Mouse (Mus musculus) embryonic facial prominence, embryonic 15.5 days (tissue): ENCODE measurements around the gene Zfp488. TPM values are rescaled to one million over a fixed set of nuclear protein-coding genes. Genes with fewer than 3 reads are reported as not detected.
A peak's percentile ranks its signal among the peaks of the same experiment; 100 is the strongest.

Experiments
- ATAC-seq: fragments of 200-750 bp; cut with Nextera tagmentation; 2 replicates; pipeline ENCODE4 v1.8.0; 2017; ENCODE audit warnings: low read depth, moderate TSS enrichment; ENCODE audit not compliant: insufficient number of reproducible peaks, low FRiP score, low TSS enrichment
- H3K27ac ChIP-seq: fragments of 300-500 bp; sonication (generic); replicated peaks from 2 replicates; pipeline ENCODE4 v1.5.1; 2015; ENCODE audit warnings: mild to moderate bottlenecking, inconsistent platforms
- H3K27me3 ChIP-seq: fragments of 300-500 bp; sonication (generic); 2 replicates; pipeline ENCODE4 v1.6.1; 2015; ENCODE audit warnings: inconsistent platforms
- H3K36me3 ChIP-seq: fragments of 300-500 bp; sonication (generic); 2 replicates; pipeline ENCODE4 v1.6.1; 2015; ENCODE audit warnings: mild to moderate bottlenecking, inconsistent platforms
- H3K4me1 ChIP-seq: fragments of 300-500 bp; sonication (generic); 2 replicates; pipeline ENCODE4 v1.6.1; 2015; ENCODE audit warnings: inconsistent platforms
- H3K4me2 ChIP-seq: fragments of 300-500 bp; sonication (generic); replicated peaks from 2 replicates; pipeline ENCODE4 v1.6.1; 2015; ENCODE audit warnings: mild to moderate bottlenecking, inconsistent platforms
- H3K4me3 ChIP-seq: fragments of 300-500 bp; sonication (generic); replicated peaks from 2 replicates; pipeline ENCODE4 v1.5.1; 2015; ENCODE audit warnings: mild to moderate bottlenecking, inconsistent platforms
- H3K9ac ChIP-seq: fragments of 300-500 bp; sonication (generic); 2 replicates; pipeline ENCODE4 v1.6.1; 2015; ENCODE audit warnings: inconsistent platforms
- H3K9me3 ChIP-seq: fragments of 300-500 bp; sonication (generic); replicated peaks from 2 replicates; pipeline ENCODE4 v1.6.1; 2016; ENCODE audit warnings: inconsistent platforms
- WGBS: fragments of 180-500 bp; shearing (Covaris S2); methylation state at CpG from one replicate; pipeline ENCODE4 v1.1.7; 2015; 5-methylcytosine and 5-hydroxymethylcytosine counted together
- polyA plus RNA-seq: library from polyadenylated mRNA; unstranded; fragments of >200 nt; fragmentation: Nextera tagmentation; extraction: Ambion mirVana; gene quantifications from 2 replicates; pipeline ENCODE4 v1.2.1, GENCODE M21; 2015

Zfp488 gene
- polyA plus RNA-seq: 0.32 and 0.33 TPM in 2 replicates

DNA sequence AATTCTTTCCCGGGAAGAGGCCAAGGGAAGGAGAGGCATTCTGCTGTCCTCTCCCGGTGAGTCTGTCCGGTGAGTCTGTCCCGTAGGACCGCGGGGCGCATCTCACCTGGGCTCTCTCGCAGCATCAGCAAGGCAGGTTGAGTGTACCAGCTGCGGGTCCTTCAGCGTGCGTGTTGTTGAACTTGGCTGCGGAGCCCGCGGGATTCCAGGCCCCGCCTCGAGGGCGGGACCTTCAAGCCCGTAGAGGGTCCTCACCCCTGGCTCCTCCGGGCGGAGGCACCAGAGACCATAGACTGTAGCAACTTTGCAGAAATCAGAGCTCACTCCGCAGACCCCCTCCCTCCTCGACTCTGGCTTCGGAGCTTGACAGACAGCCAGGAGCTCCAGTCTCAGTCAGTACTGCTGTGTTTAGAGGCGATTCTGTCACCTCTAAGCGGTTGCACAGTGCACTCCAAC, at the start of gene Zfp488:
Gene Zfp488 (minus strand): TSS at position 161 of the 456 bp plus-strand sequence.
- no peaks in the 10 kb centered on the region for H3K36me3 ChIP-seq
- peaks cover 8% of the 10 kb centered on the region; the same call in 1 of the 2 replicates for H3K27me3 ChIP-seq
- H3K4me1 ChIP-seq: peaks cover 8% of the 10 kb centered on the region
- H3K4me2 ChIP-seq: peak within 1 kb of the TSS; percentile 75
- H3K9me3 ChIP-seq: no peaks in the 10 kb centered on the region
- ATAC-seq: peak; percentile 47
- H3K27ac ChIP-seq: no peak within 1 kb of the TSS
- peak within 1 kb of the TSS; percentile 45 for H3K4me3 ChIP-seq
- WGBS: 2% methylated on average over 25 of the region's 25 CpGs
- H3K9ac ChIP-seq: no peak within 1 kb of the TSS

DNA sequence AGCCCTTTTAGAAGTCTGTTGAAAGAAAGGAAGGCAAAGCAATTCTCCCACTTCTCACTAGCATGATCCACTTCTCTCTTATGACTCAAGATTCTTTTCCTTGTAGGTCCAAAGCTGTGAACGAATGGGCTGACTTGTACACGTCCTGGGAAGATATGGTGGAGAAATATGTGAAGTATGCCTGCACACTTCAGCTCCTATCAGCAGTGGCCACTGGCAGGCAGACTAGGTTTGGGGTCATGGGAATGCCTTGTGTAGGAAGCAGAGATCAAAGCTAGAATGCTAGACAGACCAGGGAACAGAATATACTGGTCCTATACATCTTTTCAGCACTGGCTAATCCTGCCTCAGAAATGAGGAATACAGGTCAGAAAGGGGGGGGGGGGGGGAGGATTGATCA, 48.1 kb upstream of the Zfp488 start:
- no peak for ATAC-seq
- Histone ChIP-seq H3K4me1 (no peaks in the 10 kb centered on the region), H3K27me3 (no peaks in the 10 kb centered on the region), H3K4me2 (no peak overlapping the region), H3K27ac (no peak overlapping the region), H3K4me3 (no peak overlapping the region), H3K9me3 (no peaks in the 10 kb centered on the region), H3K9ac (no peak overlapping the region), H3K36me3 (no peaks in the 10 kb centered on the region)
- WGBS: 65% methylated on average over 2 of the region's 2 CpGs

DNA sequence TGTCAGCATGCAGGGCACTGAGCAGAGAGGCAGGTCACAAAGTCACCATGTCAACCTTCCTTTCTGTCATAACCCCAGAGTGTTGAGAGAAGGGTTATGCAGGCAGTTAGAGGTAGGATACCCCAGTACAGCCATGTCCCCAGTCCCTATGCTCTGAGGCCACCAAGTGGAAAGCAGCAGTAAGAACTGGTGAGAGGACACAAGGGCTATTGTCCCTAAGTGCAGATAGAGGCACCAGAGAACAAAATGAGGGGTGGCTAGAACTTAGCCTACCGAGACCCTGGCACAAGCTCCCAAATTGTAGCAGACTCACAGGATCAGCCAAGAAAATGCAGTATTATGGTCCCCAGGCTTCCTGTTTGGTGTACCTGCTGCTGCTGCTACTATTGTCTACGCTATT, 38.4 kb upstream of the Zfp488 start:
- H3K9me3 ChIP-seq: no peaks in the 10 kb centered on the region
- no peaks in the 10 kb centered on the region for H3K27me3 ChIP-seq
- no peaks in the 10 kb centered on the region for H3K36me3 ChIP-seq
- H3K9ac ChIP-seq: no peak overlapping the region
- no peak for ATAC-seq
- 79% methylated on average over 2 of the region's 2 CpGs for WGBS
- H3K4me3 ChIP-seq: no peak overlapping the region
- H3K4me1 ChIP-seq: no peaks in the 10 kb centered on the region
- H3K4me2 ChIP-seq: no peak overlapping the region
- H3K27ac ChIP-seq: no peak overlapping the region

DNA sequence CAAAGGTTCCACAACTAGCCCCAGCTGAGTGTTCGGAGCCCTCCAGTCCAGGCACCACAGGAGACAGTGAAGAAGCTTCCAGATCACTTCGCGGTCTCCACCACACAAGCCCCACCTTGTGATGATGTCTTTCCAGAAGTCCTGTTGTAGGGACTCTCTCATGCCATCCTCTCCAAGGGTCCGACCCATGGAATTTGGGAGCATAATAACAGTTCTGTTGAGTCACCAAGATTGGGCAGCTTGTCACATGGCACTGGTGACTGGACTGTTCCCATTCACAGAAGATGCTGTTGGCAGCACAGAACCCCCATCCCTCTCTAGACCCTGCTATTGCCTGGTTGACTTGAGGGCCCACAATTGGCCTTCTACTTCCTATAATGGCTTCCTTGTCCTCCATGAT, 37.8 kb upstream of the Zfp488 start, which contains the start of gene Gm5460:
Gene Gm5460 (plus strand): TSS at position 378 of the 400 bp plus-strand sequence.
- no peaks in the 10 kb centered on the region for H3K4me1 ChIP-seq
- H3K27ac ChIP-seq: no peak within 1 kb of the TSS
- H3K9me3 ChIP-seq: no peaks in the 10 kb centered on the region
- H3K4me2 ChIP-seq: no peak within 1 kb of the TSS
- no peak within 1 kb of the TSS for H3K4me3 ChIP-seq
- H3K9ac ChIP-seq: no peak within 1 kb of the TSS
- ATAC-seq: no peak
- no peaks in the 10 kb centered on the region for H3K36me3 ChIP-seq
- WGBS: 90% methylated on average over 4 of the region's 4 CpGs
- H3K27me3 ChIP-seq: no peaks in the 10 kb centered on the region

DNA sequence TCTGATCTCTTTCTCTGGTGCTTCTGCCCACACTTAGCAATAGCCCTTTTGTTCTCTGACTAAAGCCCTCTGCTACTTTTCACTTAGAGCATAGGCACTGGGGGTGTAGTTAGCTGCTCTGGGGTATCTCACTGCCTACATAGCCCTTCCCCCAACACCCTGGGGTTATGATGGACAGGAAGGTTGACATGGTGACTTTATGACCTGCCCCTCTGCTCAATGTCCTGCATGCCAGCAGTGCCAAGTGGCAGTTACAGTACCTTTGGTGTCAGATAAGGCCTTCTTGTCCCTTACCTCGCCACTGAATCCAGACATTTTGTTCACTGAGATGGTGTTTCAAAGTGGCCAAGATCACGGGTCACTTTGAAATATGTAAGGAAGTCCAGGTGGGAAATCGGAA, 36.5 kb upstream of the Zfp488 start, which contains the start of gene Gm30083:
Gene Gm30083 (minus strand): TSS at position 120 of the 400 bp plus-strand sequence.
- no peak for ATAC-seq
- Histone ChIP-seq H3K27ac (no peak within 1 kb of the TSS), H3K27me3 (no peaks in the 10 kb centered on the region), H3K9ac (no peak within 1 kb of the TSS), H3K9me3 (no peaks in the 10 kb centered on the region), H3K4me3 (no peak within 1 kb of the TSS), H3K4me2 (no peak within 1 kb of the TSS), H3K36me3 (no peaks in the 10 kb centered on the region), H3K4me1 (no peaks in the 10 kb centered on the region)
- 85% methylated on average over 3 of the region's 3 CpGs for WGBS

DNA sequence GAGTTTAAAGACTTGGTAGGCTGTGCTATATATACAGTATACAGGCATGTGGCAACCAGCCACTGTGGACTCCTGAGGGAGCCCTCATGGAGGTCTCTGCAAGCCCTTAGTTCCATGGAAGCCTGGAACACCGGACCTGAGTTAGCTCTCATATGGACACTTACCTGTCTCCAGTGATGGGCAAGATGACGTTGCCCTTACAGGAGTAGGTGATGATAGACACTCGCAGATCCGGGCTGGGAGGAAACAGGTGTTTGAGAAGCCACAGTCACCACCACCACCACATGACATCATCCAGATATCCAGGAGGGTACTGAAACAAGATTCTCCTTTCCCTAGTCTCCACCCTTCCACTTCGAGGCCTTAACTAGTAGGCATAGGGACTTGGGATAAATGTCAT, 23.8 kb upstream of the Zfp488 start:
- Histone ChIP-seq H3K4me2 (no peak overlapping the region), H3K36me3 (no peaks in the 10 kb centered on the region), H3K9me3 (no peaks in the 10 kb centered on the region), H3K4me3 (no peak overlapping the region), H3K27ac (no peak overlapping the region), H3K9ac (no peak overlapping the region), H3K4me1 (no peaks in the 10 kb centered on the region), H3K27me3 (no peaks in the 10 kb centered on the region)
- ATAC-seq: no peak
- 88% methylated on average over 5 of the region's 5 CpGs for WGBS

DNA sequence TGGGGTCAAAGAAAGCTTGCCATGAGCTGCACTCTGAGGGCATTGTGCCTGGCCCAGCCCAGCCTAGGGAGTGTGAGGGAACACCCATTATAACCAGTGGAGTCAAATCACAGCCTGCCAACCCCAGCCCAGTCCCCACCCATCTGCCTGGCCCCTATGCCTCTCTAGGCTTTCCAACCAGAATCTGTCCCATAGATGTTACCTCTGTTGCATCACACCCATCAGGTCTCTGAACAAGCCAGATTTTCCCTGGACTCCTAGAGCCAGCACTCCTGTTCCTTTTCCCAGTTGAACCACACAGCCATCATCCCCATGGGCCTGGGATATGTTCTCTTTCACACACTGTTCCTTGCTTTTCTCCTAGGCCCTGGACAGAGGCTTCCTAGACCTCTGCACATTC, 22.9 kb upstream of the Zfp488 start:
- H3K4me3 ChIP-seq: no peak overlapping the region
- H3K4me2 ChIP-seq: no peak overlapping the region
- no peak overlapping the region for H3K27ac ChIP-seq
- no peak for ATAC-seq
- H3K9me3 ChIP-seq: no peaks in the 10 kb centered on the region
- no peak overlapping the region for H3K9ac ChIP-seq
- no peaks in the 10 kb centered on the region for H3K27me3 ChIP-seq
- H3K4me1 ChIP-seq: no peaks in the 10 kb centered on the region
- H3K36me3 ChIP-seq: no peaks in the 10 kb centered on the region

DNA sequence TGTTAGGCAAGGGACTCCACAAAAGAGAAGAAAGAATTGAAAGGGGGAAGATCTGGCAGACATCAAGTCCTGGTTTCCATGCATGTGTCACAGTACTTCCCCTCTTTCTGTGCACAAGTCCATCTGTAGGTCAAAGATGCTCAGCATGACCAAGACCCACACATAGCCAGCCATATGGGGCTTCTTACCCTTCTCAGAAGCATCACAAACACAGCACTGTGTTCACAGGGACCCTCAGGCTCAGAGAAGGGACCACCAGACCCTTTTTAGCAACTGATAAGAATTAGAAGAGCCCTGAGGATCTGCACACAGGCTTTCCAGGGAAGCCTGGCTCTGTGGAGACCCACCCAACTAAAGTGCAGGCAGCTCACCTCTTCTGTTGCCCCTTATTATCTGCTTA, 21.5 kb upstream of the Zfp488 start:
- H3K4me2 ChIP-seq: no peak overlapping the region
- H3K4me1 ChIP-seq: no peaks in the 10 kb centered on the region
- ATAC-seq: no peak
- H3K9me3 ChIP-seq: no peaks in the 10 kb centered on the region
- no peaks in the 10 kb centered on the region for H3K36me3 ChIP-seq
- no peak overlapping the region for H3K27ac ChIP-seq
- H3K9ac ChIP-seq: no peak overlapping the region
- H3K4me3 ChIP-seq: no peak overlapping the region
- H3K27me3 ChIP-seq: no peaks in the 10 kb centered on the region

DNA sequence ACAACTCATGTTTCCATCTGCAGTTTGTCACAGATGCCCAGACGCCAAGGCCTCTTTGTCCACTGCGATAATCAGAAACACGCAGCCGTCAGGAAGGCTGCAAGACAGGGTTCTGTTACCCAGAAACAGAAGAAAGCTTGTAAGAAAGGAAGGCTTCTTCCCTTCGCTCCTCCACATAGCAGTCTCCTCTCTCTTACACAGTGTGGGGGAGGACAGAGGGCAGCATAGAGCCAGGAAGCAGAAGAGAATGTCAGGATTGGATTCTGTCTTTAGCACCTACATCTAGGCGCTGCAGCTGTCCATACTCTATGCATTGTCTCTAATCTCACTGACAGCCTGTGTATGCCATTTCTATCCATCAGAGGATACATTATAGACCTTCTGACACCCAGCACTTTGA, 18.9 kb upstream of the Zfp488 start:
- no peaks in the 10 kb centered on the region for H3K4me1 ChIP-seq
- no peaks in the 10 kb centered on the region for H3K36me3 ChIP-seq
- H3K4me3 ChIP-seq: no peak overlapping the region
- no peak overlapping the region for H3K4me2 ChIP-seq
- no peak for ATAC-seq
- H3K9me3 ChIP-seq: no peaks in the 10 kb centered on the region
- no peaks in the 10 kb centered on the region for H3K27me3 ChIP-seq
- no peak overlapping the region for H3K27ac ChIP-seq
- WGBS: 35% methylated on average over 6 of the region's 6 CpGs
- H3K9ac ChIP-seq: no peak overlapping the region

DNA sequence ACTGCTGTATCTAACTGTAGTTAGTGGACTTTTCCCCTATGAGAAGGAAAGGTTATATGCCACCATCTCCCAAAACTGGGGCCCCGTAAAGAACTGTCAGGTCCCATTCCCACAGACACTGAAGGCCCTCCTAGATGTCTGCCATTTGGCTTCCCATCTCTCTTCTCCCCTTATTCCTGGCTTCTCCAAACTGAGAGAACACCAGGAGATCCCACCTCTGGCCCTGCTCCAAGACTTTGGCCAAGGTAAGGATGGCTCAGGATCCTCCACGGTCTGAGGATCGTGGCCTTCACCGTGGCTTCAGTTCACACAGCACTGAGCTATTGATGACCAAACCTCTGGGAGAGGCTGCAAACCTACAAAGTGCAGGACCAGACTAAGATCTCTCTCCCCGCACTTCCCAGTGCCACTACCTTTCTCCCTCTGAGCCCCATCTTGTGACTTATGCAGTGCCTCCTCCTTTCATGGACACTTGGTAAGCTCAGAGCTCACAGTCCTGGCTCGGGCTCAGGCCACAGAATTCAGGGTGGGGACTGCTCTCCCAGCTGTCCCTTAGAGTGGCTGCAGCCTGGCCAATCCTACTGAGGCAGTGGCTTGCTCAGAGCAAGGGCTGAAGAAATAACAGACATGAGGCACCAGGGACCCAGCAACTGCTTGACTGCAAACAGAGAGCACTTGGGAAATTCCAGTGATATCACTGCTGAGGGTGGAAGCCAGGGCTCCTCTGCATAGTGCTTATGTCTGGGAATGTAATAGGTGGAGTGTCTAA, 15.1 kb upstream of the Zfp488 start:
- 86% methylated on average over 6 of the region's 6 CpGs for WGBS
- Histone ChIP-seq H3K27ac (no peak overlapping the region), H3K4me3 (no peak overlapping the region), H3K36me3 (no peaks in the 10 kb centered on the region), H3K4me1 (no peaks in the 10 kb centered on the region), H3K4me2 (no peak overlapping the region), H3K9ac (no peak overlapping the region), H3K27me3 (no peaks in the 10 kb centered on the region), H3K9me3 (no peaks in the 10 kb centered on the region)
- no peak for ATAC-seq

DNA sequence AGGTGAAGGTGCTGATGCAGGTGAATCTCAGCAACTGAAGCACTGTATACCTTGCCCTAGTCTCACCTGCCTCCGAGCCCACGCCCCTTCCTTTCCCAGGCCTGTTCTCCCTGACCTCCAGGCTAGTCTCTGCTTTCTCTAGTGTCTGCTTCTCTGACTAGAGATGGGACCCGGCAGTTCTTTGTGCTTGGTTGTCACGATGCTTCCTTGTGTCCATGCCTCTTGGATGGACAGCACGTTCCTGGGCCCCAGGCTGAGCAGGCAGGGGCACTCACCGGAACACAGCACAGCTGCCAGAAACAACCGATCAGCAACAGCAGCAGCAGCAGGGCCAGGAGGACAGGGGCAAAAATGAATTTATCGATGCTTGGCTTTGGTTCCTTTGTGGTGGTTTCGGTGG, 14.5 kb upstream of the Zfp488 start:
- Histone ChIP-seq H3K27ac (no peak overlapping the region), H3K9ac (no peak overlapping the region), H3K36me3 (no peaks in the 10 kb centered on the region), H3K9me3 (no peaks in the 10 kb centered on the region), H3K4me3 (no peak overlapping the region), H3K27me3 (no peaks in the 10 kb centered on the region), H3K4me1 (no peaks in the 10 kb centered on the region), H3K4me2 (no peak overlapping the region)
- ATAC-seq: no peak
- 82% methylated on average over 9 of the region's 9 CpGs for WGBS

DNA sequence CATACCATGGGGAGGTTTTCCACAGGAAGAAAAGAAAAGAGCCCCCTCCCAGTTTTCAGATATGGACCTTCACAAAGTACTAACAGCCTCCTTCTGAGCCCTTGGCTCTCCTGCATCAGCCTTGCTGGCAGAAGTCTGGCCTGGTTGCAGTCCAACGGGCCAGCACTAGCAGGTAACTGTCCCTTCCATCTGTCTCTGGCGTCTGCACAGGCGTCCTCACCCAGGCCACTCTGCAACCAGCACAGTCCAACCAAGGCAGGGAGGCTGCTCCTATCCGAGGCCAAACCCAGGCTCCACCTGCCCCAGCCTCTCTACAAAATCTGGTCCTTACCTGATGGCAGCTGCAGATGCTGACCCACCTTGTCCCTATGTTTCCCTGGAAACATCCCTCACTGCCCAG, 13.4 kb upstream of the Zfp488 start:
- Histone ChIP-seq H3K27me3 (no peaks in the 10 kb centered on the region), H3K9ac (no peak overlapping the region), H3K36me3 (no peaks in the 10 kb centered on the region), H3K4me1 (no peaks in the 10 kb centered on the region), H3K4me2 (no peak overlapping the region), H3K9me3 (no peaks in the 10 kb centered on the region), H3K4me3 (no peak overlapping the region), H3K27ac (no peak overlapping the region)
- WGBS: 74% methylated on average over 4 of the region's 4 CpGs
- no peak for ATAC-seq
